Mouse (Mus musculus) neural tube, embryonic 13.5 days (tissue): ENCODE data around the gene Cbx1. TPM values are rescaled to one million over a fixed set of nuclear protein-coding genes. Genes with fewer than 3 reads are reported as not detected.

Experiments
- ATAC-seq: fragments of 200-750 bp; cut with Nextera tagmentation; 2 replicates; pipeline ENCODE4 v1.8.0; 2017; ENCODE audit warnings: low read depth, mild to moderate bottlenecking, moderate TSS enrichment, moderate library complexity
- H3K27ac ChIP-seq: fragments of 300-500 bp; sonication (generic); replicated peaks from 2 replicates; pipeline ENCODE4 v1.5.1; 2015; ENCODE audit warnings: moderate library complexity, mild to moderate bottlenecking, inconsistent platforms
- H3K27me3 ChIP-seq: fragments of 300-500 bp; sonication (generic); 2 replicates; pipeline ENCODE4 v1.6.1; 2015; ENCODE audit warnings: mild to moderate bottlenecking, inconsistent platforms
- H3K36me3 ChIP-seq: fragments of 300-500 bp; sonication (generic); 2 replicates; pipeline ENCODE4 v1.6.1; 2015; ENCODE audit warnings: mild to moderate bottlenecking, inconsistent platforms
- H3K4me1 ChIP-seq: fragments of 300-500 bp; sonication (generic); replicated peaks from 2 replicates; pipeline ENCODE4 v1.6.1; 2015; ENCODE audit warnings: inconsistent platforms
- H3K4me2 ChIP-seq: fragments of 300-500 bp; sonication (generic); 2 replicates; pipeline ENCODE4 v1.6.1; 2015; ENCODE audit warnings: inconsistent platforms, mild to moderate bottlenecking, moderate library complexity
- H3K4me3 ChIP-seq: fragments of 300-500 bp; sonication (generic); 2 replicates; pipeline ENCODE4 v1.5.1; 2015; ENCODE audit warnings: mild to moderate bottlenecking, inconsistent platforms
- H3K9ac ChIP-seq: fragments of 300-500 bp; sonication (generic); 2 replicates; pipeline ENCODE4 v1.6.1; 2015; ENCODE audit warnings: moderate library complexity, mild to moderate bottlenecking, inconsistent platforms
- H3K9me3 ChIP-seq: fragments of 300-500 bp; sonication (generic); 2 replicates; pipeline ENCODE4 v1.6.1; 2016; ENCODE audit warnings: inconsistent platforms
- WGBS: fragments of 180-500 bp; shearing (Covaris S2); methylation state at CpG from one replicate; pipeline ENCODE4 v1.1.7; 2015; 5-methylcytosine and 5-hydroxymethylcytosine counted together
- polyA plus RNA-seq: library from polyadenylated mRNA; unstranded; fragments of >200 nt; fragmentation: Nextera tagmentation; extraction: Ambion mirVana; gene quantifications from 2 replicates; pipeline ENCODE4 v1.2.1, GENCODE M21; 2015

Cbx1 gene
- polyA plus RNA-seq, 1 experiment from 2014 or later = 91.6 TPM

GRCm38 (mm10) chr11:96762742-96763470 lies 26.0 kb upstream of the Cbx1 start:
- H3K4me1 ChIP-seq = peaks cover 65% of the 10 kb centered on the region
- H3K9ac ChIP-seq = no peak overlapping the region
- ATAC-seq = 0 out of 2 replicates have a peak, but pooled peaks have one; percentile 30
- no peaks in the 10 kb centered on the region for H3K27me3 ChIP-seq
- H3K4me2 ChIP-seq = no peak overlapping the region
- WGBS = 52% methylated on average over 15 of the region's 15 CpGs
- H3K4me3 ChIP-seq = no peak overlapping the region
- peak overlapping the region; percentile 46 for H3K27ac ChIP-seq
- no peaks in the 10 kb centered on the region for H3K9me3 ChIP-seq
- peaks cover 7% of the 10 kb centered on the region for H3K36me3 ChIP-seq

GRCm38 (mm10) chr11:96764511-96765350 lies 24.2 kb upstream of the Cbx1 start:
- Histone ChIP-seq H3K4me3 (no peak overlapping the region), H3K27ac (peak overlapping the region; percentile 92), H3K36me3 (peaks cover 26% of the 10 kb centered on the region), H3K27me3 (no peaks in the 10 kb centered on the region), H3K9me3 (no peaks in the 10 kb centered on the region), H3K4me1 (peaks cover 74% of the 10 kb centered on the region), H3K4me2 (peak overlapping the region; percentile 28), H3K9ac (peak overlapping the region; percentile 17; the same call in 1 of the 2 replicates)
- ATAC-seq = peak; percentile 46
- WGBS = 25% methylated on average over 13 of the region's 13 CpGs

- no peak overlapping the region for H3K9ac ChIP-seq
- peak overlapping the region; percentile 92 for H3K27ac ChIP-seq
- peaks cover 35% of the 10 kb centered on the region for H3K36me3 ChIP-seq
- H3K27me3 ChIP-seq = no peaks in the 10 kb centered on the region
- no peak overlapping the region for H3K4me2 ChIP-seq
- H3K4me1 ChIP-seq = peaks cover 74% of the 10 kb centered on the region
- H3K4me3 ChIP-seq = no peak overlapping the region
- no peak for ATAC-seq
- H3K9me3 ChIP-seq = no peaks in the 10 kb centered on the region
- 75% methylated on average over 7 of the region's 7 CpGs for WGBS
Measured at GRCm38 (mm10) chr11:96765645-96766044, 23.3 kb upstream of the Cbx1 start.

- 0 out of 2 replicates have a peak overlapping the region, but pooled peaks have one; percentile 20 for H3K4me2 ChIP-seq
- H3K9me3 ChIP-seq = no peaks in the 10 kb centered on the region
- ATAC-seq = no peak
- H3K9ac ChIP-seq = no peak overlapping the region; the same call in 1 of the 2 replicates
- H3K27me3 ChIP-seq = no peaks in the 10 kb centered on the region
- H3K4me1 ChIP-seq = peaks cover 74% of the 10 kb centered on the region
- H3K27ac ChIP-seq = peak overlapping the region; percentile 92
- no peak overlapping the region for H3K4me3 ChIP-seq
- H3K36me3 ChIP-seq = peaks cover 44% of the 10 kb centered on the region
- WGBS = 71% methylated on average over 12 of the region's 12 CpGs
Measured at GRCm38 (mm10) chr11:96766555-96766954, 22.4 kb upstream of the Cbx1 start.

- WGBS = 9% methylated on average over 7 of the region's 7 CpGs
- H3K27me3 ChIP-seq = no peaks in the 10 kb centered on the region
- ATAC-seq = peak; percentile 55
- 0 out of 2 replicates have a peak overlapping the region, but pooled peaks have one; percentile 56 for H3K9ac ChIP-seq
- H3K9me3 ChIP-seq = no peaks in the 10 kb centered on the region
- H3K27ac ChIP-seq = peak overlapping the region; percentile 92
- peaks cover 49% of the 10 kb centered on the region for H3K36me3 ChIP-seq
- peaks cover 71% of the 10 kb centered on the region for H3K4me1 ChIP-seq
- H3K4me2 ChIP-seq = peak overlapping the region; percentile 20; the same call in 1 of the 2 replicates
- H3K4me3 ChIP-seq = no peak overlapping the region
Measured at GRCm38 (mm10) chr11:96767096-96767495, 21.8 kb upstream of the Cbx1 start.

GRCm38 (mm10) chr11:96768240-96768639 lies 20.7 kb upstream of the Cbx1 start:
- 53% methylated on average over 9 of the region's 9 CpGs for WGBS
- no peaks in the 10 kb centered on the region for H3K27me3 ChIP-seq
- H3K36me3 ChIP-seq = peaks cover 61% of the 10 kb centered on the region
- no peak for ATAC-seq
- peak overlapping the region; percentile 56 for H3K9ac ChIP-seq
- H3K4me3 ChIP-seq = no peak overlapping the region
- H3K9me3 ChIP-seq = no peaks in the 10 kb centered on the region
- H3K4me1 ChIP-seq = peaks cover 60% of the 10 kb centered on the region
- H3K27ac ChIP-seq = peak overlapping the region; percentile 92
- peak overlapping the region; percentile 14; the same call in 1 of the 2 replicates for H3K4me2 ChIP-seq

GRCm38 (mm10) chr11:96771274-96771975 lies 17.5 kb upstream of the Cbx1 start:
- no peak overlapping the region for H3K4me2 ChIP-seq
- no peak for ATAC-seq
- no peak overlapping the region for H3K4me3 ChIP-seq
- WGBS = 97% methylated on average over 9 of the region's 9 CpGs
- H3K27ac ChIP-seq = no peak overlapping the region
- no peaks in the 10 kb centered on the region for H3K27me3 ChIP-seq
- H3K4me1 ChIP-seq = peaks cover 61% of the 10 kb centered on the region
- no peaks in the 10 kb centered on the region for H3K9me3 ChIP-seq
- no peak overlapping the region for H3K9ac ChIP-seq
- H3K36me3 ChIP-seq = peaks cover 61% of the 10 kb centered on the region

GRCm38 (mm10) chr11:96772413-96772812 lies 16.5 kb upstream of the Cbx1 start:
- H3K4me2 ChIP-seq = no peak overlapping the region
- 93% methylated on average over 9 of the region's 9 CpGs for WGBS
- no peaks in the 10 kb centered on the region for H3K27me3 ChIP-seq
- no peak overlapping the region for H3K27ac ChIP-seq
- no peaks in the 10 kb centered on the region for H3K9me3 ChIP-seq
- ATAC-seq = no peak
- H3K4me1 ChIP-seq = peaks cover 57% of the 10 kb centered on the region
- H3K36me3 ChIP-seq = peaks cover 61% of the 10 kb centered on the region
- H3K4me3 ChIP-seq = no peak overlapping the region
- no peak overlapping the region; the same call in 1 of the 2 replicates for H3K9ac ChIP-seq

GRCm38 (mm10) chr11:96774536-96774935 lies 14.4 kb upstream of the Cbx1 start:
- peak overlapping the region; percentile 90 for H3K27ac ChIP-seq
- no peaks in the 10 kb centered on the region for H3K27me3 ChIP-seq
- peak overlapping the region; percentile 59 for H3K4me3 ChIP-seq
- ATAC-seq = no peak
- H3K4me2 ChIP-seq = peak overlapping the region; percentile 90
- H3K9me3 ChIP-seq = no peaks in the 10 kb centered on the region
- peak overlapping the region; percentile 78 for H3K9ac ChIP-seq
- peaks cover 42% of the 10 kb centered on the region for H3K36me3 ChIP-seq
- peaks cover 43% of the 10 kb centered on the region for H3K4me1 ChIP-seq
- WGBS = 75% methylated on average over 3 of the region's 3 CpGs

GRCm38 (mm10) chr11:96775063-96775462 lies 13.9 kb upstream of the Cbx1 start:
- Histone ChIP-seq H3K36me3 (peaks cover 37% of the 10 kb centered on the region), H3K4me1 (peaks cover 43% of the 10 kb centered on the region), H3K27me3 (no peaks in the 10 kb centered on the region), H3K9me3 (no peaks in the 10 kb centered on the region), H3K4me2 (peak overlapping the region; percentile 90), H3K9ac (peak overlapping the region; percentile 78), H3K27ac (peak overlapping the region; percentile 90), H3K4me3 (peak overlapping the region; percentile 59)
- WGBS = 57% methylated on average over 8 of the region's 8 CpGs
- ATAC-seq = peak; percentile 52; the same call in 1 of the 2 replicates

- no peaks in the 10 kb centered on the region for H3K27me3 ChIP-seq
- ATAC-seq = no peak
- H3K4me2 ChIP-seq = peak overlapping the region; percentile 90
- 49% methylated on average over 7 of the region's 7 CpGs for WGBS
- no peaks in the 10 kb centered on the region for H3K9me3 ChIP-seq
- peak overlapping the region; percentile 90 for H3K27ac ChIP-seq
- peaks cover 31% of the 10 kb centered on the region for H3K36me3 ChIP-seq
- peak overlapping the region; percentile 59 for H3K4me3 ChIP-seq
- peaks cover 43% of the 10 kb centered on the region for H3K4me1 ChIP-seq
- H3K9ac ChIP-seq = peak overlapping the region; percentile 78
Measured at GRCm38 (mm10) chr11:96775665-96776064, 13.3 kb upstream of the Cbx1 start.
